Mouse (Mus musculus): ENCODE data around the gene Cdk8. TPM values are rescaled to one million over a fixed set of nuclear protein-coding genes. Genes with fewer than 3 reads are reported as not detected.

The Cdk8 gene
- polyA plus RNA-seq, 1 experiment from 2014 or later, result 21.2 TPM

DNA sequence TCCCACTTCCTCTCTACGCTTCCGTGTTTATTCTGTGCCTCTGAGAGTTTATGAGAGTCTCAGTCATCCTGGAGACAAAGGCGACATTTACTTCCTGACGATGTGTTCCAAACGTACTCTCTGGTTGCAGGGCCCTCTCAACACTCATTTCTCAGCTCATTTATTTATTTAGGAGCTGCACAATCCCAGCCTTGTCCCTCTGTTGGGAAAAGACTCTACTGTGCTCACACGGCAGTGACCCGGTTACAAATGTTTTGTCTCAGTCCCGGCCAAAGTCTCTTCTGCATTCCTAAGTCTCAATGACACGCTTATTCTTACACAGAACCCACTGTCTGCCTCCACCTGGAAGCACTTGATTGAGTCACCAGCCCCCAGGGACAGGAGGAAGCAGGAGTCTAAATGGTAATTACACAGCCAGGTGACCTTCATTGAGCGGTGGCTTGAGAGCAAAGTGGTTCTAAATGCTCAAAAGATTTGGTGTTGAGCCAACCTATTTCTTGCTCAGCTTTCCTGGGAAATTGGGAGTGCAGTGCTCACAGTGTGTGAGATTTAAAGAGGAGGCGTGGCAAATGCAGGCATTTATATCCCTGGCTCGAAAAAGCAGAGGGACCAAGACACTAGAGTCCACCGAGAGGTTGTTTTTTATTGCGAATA lies 84.4 kb downstream of the Cdk8 start:
- peaks cover 5% of the 10 kb centered on the region; the same call in 1 of the 2 replicates for H3K4me1 ChIP-seq
- H3K9me3 ChIP-seq, result no peaks in the 10 kb centered on the region
- H3K9ac ChIP-seq, result no peak overlapping the region
- H3K4me2 ChIP-seq, result no peak overlapping the region
- H3K36me3 ChIP-seq (replicated peaks), result no peaks in the 10 kb centered on the region
- peak; percentile 29; the same call in 1 of the 2 replicates for ATAC-seq (replicated peaks)
- no peak overlapping the region for H3K4me3 ChIP-seq
- no peaks in the 10 kb centered on the region for H3K27me3 ChIP-seq (replicated peaks)
- WGBS, result 55% methylated on average over 14 of the region's 14 CpGs
- no peak overlapping the region for H3K27ac ChIP-seq

DNA sequence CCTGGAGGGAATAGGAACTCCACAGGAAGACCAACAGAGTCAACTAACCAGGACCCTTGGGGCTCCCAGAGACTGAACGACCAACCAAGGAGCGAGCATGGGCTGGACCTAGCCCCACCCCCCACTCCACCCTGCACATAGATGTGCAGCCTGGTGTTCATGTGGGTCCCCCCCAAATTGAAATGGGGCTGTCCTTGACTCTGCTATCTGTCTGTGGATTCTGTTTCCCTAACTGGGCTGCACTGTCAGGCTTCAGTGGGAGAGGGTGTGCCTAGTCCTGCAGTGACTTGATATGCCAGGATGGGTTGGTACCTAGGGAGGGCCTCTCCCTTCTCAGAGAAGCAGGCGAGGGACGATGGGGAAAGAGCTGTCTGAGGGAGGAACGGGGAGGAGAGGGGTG lies 85.3 kb downstream of the Cdk8 start:
- H3K4me3 ChIP-seq, result no peak overlapping the region
- H3K4me1 ChIP-seq, result peaks cover 5% of the 10 kb centered on the region; the same call in 1 of the 2 replicates
- H3K9me3 ChIP-seq, result no peaks in the 10 kb centered on the region
- H3K36me3 ChIP-seq (replicated peaks), result no peaks in the 10 kb centered on the region
- H3K9ac ChIP-seq, result no peak overlapping the region
- H3K27ac ChIP-seq, result no peak overlapping the region
- ATAC-seq (replicated peaks), result no peak; the same call in 1 of the 2 replicates
- H3K27me3 ChIP-seq (replicated peaks), result no peaks in the 10 kb centered on the region
- 88% methylated on average over 5 of the region's 5 CpGs for WGBS
- H3K4me2 ChIP-seq, result no peak overlapping the region

DNA sequence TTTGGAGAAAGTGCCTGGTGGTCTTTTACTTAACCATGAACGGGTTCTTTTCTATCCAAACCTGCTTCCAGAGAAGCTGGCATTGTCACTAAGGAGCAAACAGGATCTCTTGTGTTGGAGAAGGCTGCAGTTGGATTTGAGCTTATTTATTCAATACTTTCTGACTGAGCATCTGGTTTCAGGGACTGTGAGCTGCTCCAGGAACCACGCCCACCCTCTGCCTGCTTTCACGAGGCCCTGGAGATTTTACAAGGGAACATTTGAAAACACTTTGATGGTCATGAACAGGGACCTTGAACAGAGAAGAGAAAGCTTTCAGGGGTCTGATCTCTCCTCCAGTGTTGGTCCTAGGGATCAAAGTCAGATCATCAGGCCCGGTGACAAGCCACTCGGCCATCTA lies 87.0 kb downstream of the Cdk8 start:
- Histone ChIP-seq H3K4me3 (no peak overlapping the region), H3K4me1 (peaks cover 5% of the 10 kb centered on the region; the same call in 1 of the 2 replicates), H3K27ac (no peak overlapping the region), H3K27me3 (replicated peaks) (no peaks in the 10 kb centered on the region), H3K9me3 (no peaks in the 10 kb centered on the region), H3K36me3 (replicated peaks) (no peaks in the 10 kb centered on the region), H3K4me2 (no peak overlapping the region), H3K9ac (no peak overlapping the region)
- ATAC-seq (replicated peaks), result no peak
- WGBS, result 83% methylated on average over 5 of the region's 5 CpGs

DNA sequence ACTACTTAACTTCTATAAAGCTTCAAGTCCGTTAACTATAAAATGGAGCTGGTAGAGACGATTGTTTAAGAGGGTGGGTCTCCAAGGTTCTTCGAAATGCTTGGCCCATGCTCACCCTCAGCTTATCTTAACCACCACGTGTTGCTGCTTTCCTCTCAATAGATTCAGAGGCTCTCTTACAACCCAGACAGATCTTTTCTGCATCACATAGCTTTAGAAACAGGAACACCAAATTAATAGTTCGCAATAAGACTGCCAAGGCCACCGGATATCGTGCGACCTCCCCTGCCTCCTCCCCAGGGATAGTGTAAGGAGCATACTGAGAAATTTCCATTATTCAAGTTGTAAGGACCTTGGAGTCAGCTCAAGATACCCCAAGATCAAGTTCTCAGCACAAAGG lies 87.4 kb downstream of the Cdk8 start:
- Histone ChIP-seq H3K4me1 (peaks cover 5% of the 10 kb centered on the region; the same call in 1 of the 2 replicates), H3K27me3 (replicated peaks) (no peaks in the 10 kb centered on the region), H3K4me3 (no peak overlapping the region), H3K36me3 (replicated peaks) (no peaks in the 10 kb centered on the region), H3K9me3 (no peaks in the 10 kb centered on the region), H3K27ac (no peak overlapping the region), H3K4me2 (no peak overlapping the region), H3K9ac (no peak overlapping the region)
- ATAC-seq (replicated peaks), result no peak
- 88% methylated on average over 8 of the region's 8 CpGs for WGBS

DNA sequence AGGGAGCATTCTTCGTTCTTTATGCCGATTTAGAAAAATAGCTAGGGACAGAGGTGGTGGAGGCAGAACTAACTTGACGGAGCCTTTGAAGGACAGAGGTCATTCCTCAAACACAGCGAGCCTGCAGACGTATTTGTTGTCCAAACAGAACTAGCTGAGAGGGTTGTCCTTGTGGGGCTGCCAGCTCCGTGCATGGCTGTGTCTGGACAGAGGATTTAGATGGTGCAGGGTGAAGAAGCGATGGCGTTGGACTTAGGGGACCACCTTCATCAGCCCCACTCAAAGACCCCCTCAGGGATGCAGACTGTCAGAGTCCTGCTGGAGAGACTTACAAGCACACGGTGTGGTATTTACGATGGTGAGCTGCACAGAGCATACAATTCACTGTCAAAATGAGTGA lies 97.9 kb downstream of the Cdk8 start:
- Histone ChIP-seq H3K36me3 (replicated peaks) (no peaks in the 10 kb centered on the region), H3K27ac (no peak overlapping the region), H3K4me3 (no peak overlapping the region), H3K9ac (no peak overlapping the region), H3K4me1 (peaks cover 8% of the 10 kb centered on the region), H3K27me3 (replicated peaks) (no peaks in the 10 kb centered on the region), H3K9me3 (no peaks in the 10 kb centered on the region), H3K4me2 (no peak overlapping the region)
- no peak for ATAC-seq (replicated peaks)
- 65% methylated on average over 10 of the region's 10 CpGs for WGBS

DNA sequence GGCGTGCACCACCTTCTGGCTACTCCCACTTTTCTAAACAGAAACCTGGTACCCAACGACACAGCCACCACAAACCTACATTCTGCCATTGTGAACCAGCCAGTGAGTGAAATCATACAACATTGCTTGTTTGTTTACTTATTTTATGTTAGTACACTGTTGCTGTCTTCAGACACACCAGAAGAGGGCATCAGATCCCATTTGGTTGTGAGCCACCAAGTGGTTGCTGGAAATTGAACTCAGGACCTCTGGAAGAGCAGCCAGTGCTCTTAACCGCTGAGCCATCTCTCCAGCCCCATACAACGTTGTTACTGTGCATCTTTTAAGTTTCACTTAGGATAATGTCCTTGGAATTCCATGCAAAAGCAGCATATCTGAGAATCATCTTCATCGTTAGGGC lies 98.5 kb downstream of the Cdk8 start:
- peaks cover 8% of the 10 kb centered on the region for H3K4me1 ChIP-seq
- H3K9ac ChIP-seq, result no peak overlapping the region
- 93% methylated on average over 5 of the region's 5 CpGs for WGBS
- no peak overlapping the region for H3K4me3 ChIP-seq
- H3K4me2 ChIP-seq, result no peak overlapping the region
- ATAC-seq (replicated peaks), result no peak
- H3K27ac ChIP-seq, result no peak overlapping the region
- H3K27me3 ChIP-seq (replicated peaks), result no peaks in the 10 kb centered on the region
- no peaks in the 10 kb centered on the region for H3K36me3 ChIP-seq (replicated peaks)
- H3K9me3 ChIP-seq, result no peaks in the 10 kb centered on the region

DNA sequence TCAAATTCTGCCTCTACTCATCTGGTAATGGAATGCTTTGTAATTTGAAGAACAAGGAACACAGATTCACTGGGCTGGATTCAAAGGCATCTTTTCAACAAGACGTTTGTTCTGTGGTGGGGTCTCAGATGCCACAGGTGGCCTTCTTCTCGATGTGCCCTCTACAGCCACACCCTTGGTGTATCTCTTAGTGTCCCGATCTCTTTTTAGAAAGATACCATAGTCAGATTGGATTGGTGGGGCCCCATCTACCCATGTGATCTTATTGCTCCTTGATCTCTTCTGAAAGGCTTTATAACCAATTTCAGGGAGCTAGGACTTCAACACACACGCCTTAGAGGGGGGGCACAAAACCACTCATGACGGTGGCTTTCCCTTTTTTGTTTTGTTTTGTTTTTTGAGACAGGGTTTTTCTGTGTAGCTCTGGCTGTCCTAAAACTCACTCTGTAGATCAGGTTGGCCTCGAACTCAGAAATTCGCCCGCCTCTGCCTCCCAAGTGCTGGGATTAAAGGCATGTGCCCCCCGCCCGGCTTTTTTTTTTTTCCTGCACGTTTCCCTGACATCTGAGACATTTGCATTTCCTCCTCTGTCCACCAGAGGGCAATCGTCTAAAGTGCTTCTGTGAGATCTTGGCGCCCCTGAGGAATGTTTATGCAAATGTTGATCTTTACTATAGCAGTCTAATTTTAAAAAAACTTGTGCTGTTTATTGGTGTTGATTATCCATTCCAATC lies 99.2 kb downstream of the Cdk8 start:
- H3K4me2 ChIP-seq, result no peak overlapping the region
- H3K4me1 ChIP-seq, result peaks cover 8% of the 10 kb centered on the region
- no peaks in the 10 kb centered on the region for H3K36me3 ChIP-seq (replicated peaks)
- H3K9ac ChIP-seq, result no peak overlapping the region
- ATAC-seq (replicated peaks), result no peak
- no peaks in the 10 kb centered on the region for H3K27me3 ChIP-seq (replicated peaks)
- no peaks in the 10 kb centered on the region for H3K9me3 ChIP-seq
- H3K27ac ChIP-seq, result no peak overlapping the region
- 42% methylated on average over 13 of the region's 13 CpGs for WGBS
- no peak overlapping the region for H3K4me3 ChIP-seq

DNA sequence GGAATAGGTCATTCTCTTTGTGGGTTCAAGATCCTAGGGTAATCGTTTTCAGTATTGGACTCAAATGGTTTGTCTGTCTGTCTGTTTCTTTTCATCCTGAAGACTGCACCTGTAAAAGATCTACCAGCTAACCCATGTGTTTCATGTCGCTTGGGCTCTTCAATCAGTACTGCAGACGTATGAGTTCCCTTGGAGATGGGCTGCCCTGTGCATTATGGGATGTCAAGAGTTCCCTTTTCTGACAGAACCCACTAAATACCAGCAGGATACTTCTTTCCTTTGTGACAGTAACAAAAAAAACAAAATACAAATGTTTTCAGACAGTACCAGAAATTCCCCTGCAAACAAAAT lies 99.7 kb downstream of the Cdk8 start:
- Histone ChIP-seq H3K36me3 (replicated peaks) (no peaks in the 10 kb centered on the region), H3K4me2 (no peak overlapping the region), H3K9me3 (no peaks in the 10 kb centered on the region), H3K4me1 (peaks cover 8% of the 10 kb centered on the region), H3K27me3 (replicated peaks) (no peaks in the 10 kb centered on the region), H3K27ac (no peak overlapping the region), H3K9ac (no peak overlapping the region), H3K4me3 (no peak overlapping the region)
- WGBS, result 38% methylated on average over 3 of the region's 3 CpGs
- no peak for ATAC-seq (replicated peaks)

DNA sequence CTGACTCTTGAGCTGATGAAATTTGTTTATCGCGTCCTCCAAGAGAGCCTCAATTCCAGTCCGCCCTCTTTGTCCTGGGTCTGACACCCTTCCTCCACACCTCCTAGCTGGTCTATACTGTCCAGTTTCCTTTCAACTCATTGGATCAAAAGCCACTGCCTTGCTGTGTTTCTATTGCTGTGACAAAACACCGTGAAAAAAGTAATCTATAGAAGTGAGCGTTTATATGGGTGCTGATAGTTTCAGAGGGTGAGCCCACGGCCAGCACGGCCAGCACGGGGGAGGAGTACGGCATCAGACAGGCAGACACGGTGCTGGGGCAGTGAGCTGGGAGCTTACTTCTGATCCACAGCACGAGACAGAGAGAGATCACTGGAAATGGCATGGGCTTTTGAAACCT lies 100.1 kb downstream of the Cdk8 start:
- H3K4me3 ChIP-seq, result no peak overlapping the region
- no peak; the same call in 1 of the 2 replicates for ATAC-seq (replicated peaks)
- no peaks in the 10 kb centered on the region for H3K9me3 ChIP-seq
- H3K9ac ChIP-seq, result no peak overlapping the region
- 84% methylated on average over 11 of the region's 11 CpGs for WGBS
- H3K27ac ChIP-seq, result no peak overlapping the region
- H3K27me3 ChIP-seq (replicated peaks), result no peaks in the 10 kb centered on the region
- no peaks in the 10 kb centered on the region for H3K36me3 ChIP-seq (replicated peaks)
- H3K4me1 ChIP-seq, result peaks cover 8% of the 10 kb centered on the region
- no peak overlapping the region for H3K4me2 ChIP-seq

DNA sequence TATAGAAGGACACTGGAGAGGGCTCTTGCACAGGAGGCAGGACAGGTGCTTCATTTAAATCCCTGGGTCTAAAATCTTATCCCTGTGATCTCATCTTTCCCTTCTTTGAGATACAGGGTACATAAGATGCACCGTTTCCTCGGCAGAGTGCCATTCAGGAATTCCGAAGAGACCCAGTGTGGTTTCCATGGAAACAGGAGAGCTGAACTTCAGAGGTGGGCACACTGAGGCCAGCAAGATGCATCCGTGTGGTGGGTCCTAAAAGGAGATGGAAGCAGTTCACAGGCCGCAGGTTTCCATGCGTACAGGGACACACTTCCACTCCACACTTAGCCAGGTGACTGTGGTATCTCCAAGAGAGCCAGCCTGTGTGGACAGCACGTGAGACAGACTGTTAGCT lies 101.5 kb downstream of the Cdk8 start:
- Histone ChIP-seq H3K9ac (no peak overlapping the region), H3K27ac (peak overlapping the region; percentile 49), H3K36me3 (replicated peaks) (no peaks in the 10 kb centered on the region), H3K4me2 (no peak overlapping the region), H3K4me3 (no peak overlapping the region), H3K9me3 (no peaks in the 10 kb centered on the region), H3K4me1 (peaks cover 8% of the 10 kb centered on the region), H3K27me3 (replicated peaks) (no peaks in the 10 kb centered on the region)
- ATAC-seq (replicated peaks), result peak; percentile 73
- 46% methylated on average over 7 of the region's 7 CpGs for WGBS

DNA sequence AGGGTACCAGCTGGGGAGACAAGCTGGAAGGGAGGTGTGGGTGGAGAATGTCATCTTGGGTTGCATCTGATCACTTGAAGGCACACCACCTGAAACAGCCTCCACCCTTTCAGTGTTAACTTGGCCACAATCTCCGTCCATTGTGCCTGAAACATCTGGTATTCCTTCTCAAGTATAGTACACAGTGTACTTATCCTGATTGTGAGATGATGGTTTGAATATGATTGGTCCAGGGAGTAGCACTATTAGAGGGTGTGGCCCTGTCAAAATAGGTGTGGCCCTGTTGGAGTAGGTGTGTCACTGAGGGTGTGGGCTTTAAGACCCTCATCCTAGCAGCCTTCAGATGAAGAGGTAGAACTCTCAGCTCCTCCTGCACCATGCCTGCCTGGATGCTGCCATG lies 103.4 kb downstream of the Cdk8 start:
- Histone ChIP-seq H3K27me3 (replicated peaks) (no peaks in the 10 kb centered on the region), H3K4me1 (peaks cover 8% of the 10 kb centered on the region), H3K27ac (no peak overlapping the region), H3K9me3 (no peaks in the 10 kb centered on the region), H3K4me2 (no peak overlapping the region), H3K36me3 (replicated peaks) (no peaks in the 10 kb centered on the region), H3K4me3 (no peak overlapping the region), H3K9ac (no peak overlapping the region)
- 83% methylated on average over 1 of the region's 1 CpGs for WGBS
- ATAC-seq (replicated peaks), result no peak

DNA sequence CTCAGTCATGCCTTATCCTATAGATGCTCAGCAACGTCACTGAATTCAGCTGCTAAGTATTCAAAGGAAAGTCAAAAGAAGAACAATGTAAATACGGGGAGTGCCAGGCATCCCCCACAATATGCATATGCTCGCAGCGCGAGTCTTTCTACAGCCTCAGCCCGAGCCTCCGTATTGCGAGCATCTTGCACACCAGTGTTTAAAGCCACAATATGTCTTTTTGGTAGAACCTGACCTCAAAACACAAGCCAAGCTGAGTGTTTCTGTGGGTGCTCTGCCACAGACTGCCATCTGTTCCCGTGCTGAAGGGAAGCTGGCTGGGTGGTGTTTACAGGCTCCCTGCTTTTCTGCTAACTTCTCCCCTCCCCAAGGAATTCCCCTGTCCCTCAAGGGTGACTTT lies 107.0 kb downstream of the Cdk8 start:
- Histone ChIP-seq H3K4me3 (no peak overlapping the region), H3K4me2 (no peak overlapping the region), H3K27me3 (replicated peaks) (no peaks in the 10 kb centered on the region), H3K4me1 (no peaks in the 10 kb centered on the region), H3K36me3 (replicated peaks) (no peaks in the 10 kb centered on the region), H3K27ac (no peak overlapping the region), H3K9me3 (no peaks in the 10 kb centered on the region), H3K9ac (no peak overlapping the region)
- 51% methylated on average over 9 of the region's 9 CpGs for WGBS
- ATAC-seq (replicated peaks), result no peak

DNA sequence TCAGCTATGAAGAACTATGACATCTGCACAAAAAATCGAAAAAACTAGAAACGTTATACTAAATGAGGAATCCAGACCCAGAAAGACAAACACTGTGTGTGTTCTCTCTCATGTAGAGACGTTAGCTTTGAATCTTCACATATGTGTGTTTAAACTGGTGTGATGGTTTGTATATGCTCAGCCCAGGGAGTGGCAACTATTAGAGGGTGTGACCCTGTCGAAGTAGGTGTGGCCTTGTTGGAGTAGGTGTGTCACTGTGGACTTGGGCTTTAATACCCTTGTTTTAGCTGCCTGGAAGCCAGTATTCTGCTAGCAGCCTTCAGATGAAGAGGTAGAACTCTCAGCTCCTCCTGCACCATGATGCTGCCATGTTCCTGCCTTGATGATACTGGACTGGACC lies 109.0 kb downstream of the Cdk8 start:
- no peak overlapping the region for H3K9ac ChIP-seq

More for the DNA sequence above, 109.0 kb downstream of the Cdk8 start:
- Histone ChIP-seq H3K4me2 (no peak overlapping the region), H3K27me3 (replicated peaks) (no peaks in the 10 kb centered on the region), H3K9me3 (no peaks in the 10 kb centered on the region), H3K4me1 (no peaks in the 10 kb centered on the region), H3K4me3 (no peak overlapping the region), H3K36me3 (replicated peaks) (no peaks in the 10 kb centered on the region), H3K27ac (no peak overlapping the region)
- no peak for ATAC-seq (replicated peaks)
- WGBS, result 87% methylated on average over 4 of the region's 4 CpGs
